11 mouse cellular contexts compared by ENCODE assay signal in genomic region chr2:28335141-28335789, GRCm38 (mm10).
A peak's percentile ranks its signal among the peaks of the same experiment; 100 is the strongest.
DNase-seq lines count a peak whose midpoint lies in the region; ATAC-seq lines count a peak whose summit lies in the region.
"Had no signal": no experiment of that assay in that cellular context is flagged by ENCODE, and none has a peak within 500 bp of the region (broad histone marks: within the 10 kb centered on the region; RNA-seq: fewer than 3 reads in every experiment).

No protein-coding gene starts in this region.

- no peaks in the 10 kb centered on the region for H3K4me1 ChIP-seq in heart, embryonic 10.5 days
- H3K4me1 ChIP-seq in forebrain, embryonic 15.5 days, result peaks cover 27% of the 10 kb centered on the region

- peak; percentile 65 for DNase-seq in heart, embryonic 10.5 days (ENCODE audit: low spot score)
- DNase-seq in heart, postnatal 4 days, result no peak
- DNase-seq in Muller cell, postnatal 12 days (ENCODE audit: inconsistent ontology term), result peak; percentile 78
- peak; percentile 52 to 61 for DNase-seq in left cerebral cortex, postnatal 25 days (ENCODE audit: low spot score in 2 of 2)
- no peak for DNase-seq in kidney, adult 8-10 months
- DNase-seq in thymus, postnatal 0 days (ENCODE audit: low spot score), result no peak
- DNase-seq: cerebellum, adult 18-20 months had no signal

- no peaks in the 10 kb centered on the region for H3K9me3 ChIP-seq in heart, embryonic 10.5 days
- H3K9me3 ChIP-seq in forebrain, embryonic 15.5 days, result no peaks in the 10 kb centered on the region

- no peak overlapping the region for H3K4me3 ChIP-seq in heart, embryonic 10.5 days
- H3K4me3 ChIP-seq in forebrain, embryonic 15.5 days, result no peak overlapping the region

- no peak overlapping the region for H3K4me2 ChIP-seq in forebrain, embryonic 15.5 days (replicated peaks)
- H3K4me2 ChIP-seq: heart, embryonic 11.5 days had no signal

- intact Hi-C loops in left cerebral cortex, postnatal 25 days (cut with DNase I), result no loop called here

- no peak overlapping the region for H3K27ac ChIP-seq in heart, embryonic 10.5 days
- H3K27ac ChIP-seq in forebrain, embryonic 15.5 days (replicated peaks), result peak overlapping the region; percentile 50

- WGBS in heart, embryonic 10.5 days, result 50% methylated on average over 9 of the region's 9 CpGs
- WGBS in forebrain, embryonic 15.5 days, result 35% methylated on average over 9 of the region's 9 CpGs

- H3K36me3 ChIP-seq in heart, embryonic 10.5 days, result no peaks in the 10 kb centered on the region
- no peaks in the 10 kb centered on the region for H3K36me3 ChIP-seq in forebrain, embryonic 15.5 days

- no peaks in the 10 kb centered on the region; the same call in 1 of the 2 replicates for H3K27me3 ChIP-seq in heart, embryonic 10.5 days (ENCODE audit: insufficient read depth, poor library complexity, severe bottlenecking)
- H3K27me3 ChIP-seq in forebrain, embryonic 15.5 days, result no peaks in the 10 kb centered on the region

- no peak overlapping the region for H3K9ac ChIP-seq in forebrain, embryonic 15.5 days (replicated peaks)

- peak; percentile 58; the same call in 1 of the 2 replicates for ATAC-seq in forebrain, embryonic 15.5 days (replicated peaks)
- no peak for ATAC-seq in inflammation-experienced regulatory T-cells, adult 6 months
- ATAC-seq: intestine, postnatal 0 days had no signal

Comparison
In these comparisons a context has a peak if more than half of its experiments do, and no peak if none do; other contexts are left out.
1. DNase-seq: peak in heart, embryonic 10.5 days (single experiment), Muller cell, postnatal 12 days (single experiment) and left cerebral cortex, postnatal 25 days (2 of 2); none in heart, postnatal 4 days (single experiment), kidney, adult 8-10 months (0 of 2) and thymus, postnatal 0 days (single experiment).